Mouse (Mus musculus) hindbrain, embryonic 10.5 days (tissue): ENCODE results near the gene Mtif3. TPM values are rescaled to one million over a fixed set of nuclear protein-coding genes. Genes with fewer than 3 reads are reported as not detected.
A peak's percentile ranks its signal among the peaks of the same experiment; 100 is the strongest.
"Not testable (repeated sequence)": the region's sequence is repeated elsewhere in the genome, so short reads cannot be mapped to it uniquely, and the experiment has no call there.

Experiments
- DNase-seq: peaks from one replicate; pipeline ENCODE4 v3.0.0-alpha.2; 2017; ENCODE audit warnings: low spot score
- H3K27ac ChIP-seq: fragments of 300-500 bp; sonication (generic); 2 replicates; pipeline ENCODE4 v1.5.1; 2016; ENCODE audit warnings: mild to moderate bottlenecking, moderate library complexity
- H3K27me3 ChIP-seq: fragments of 300-500 bp; sonication (generic); 2 replicates; pipeline ENCODE4 v1.6.1; 2016; ENCODE audit warnings: mild to moderate bottlenecking; ENCODE audit not compliant: poor library complexity, insufficient read depth, severe bottlenecking
- H3K36me3 ChIP-seq: fragments of 300-500 bp; sonication (generic); 2 replicates; pipeline ENCODE4 v1.6.1; 2016; ENCODE audit warnings: mild to moderate bottlenecking, moderate library complexity
- H3K4me1 ChIP-seq: fragments of 300-500 bp; sonication (generic); replicated peaks from 2 replicates; pipeline ENCODE4 v1.6.1; 2016; ENCODE audit warnings: mild to moderate bottlenecking
- H3K4me3 ChIP-seq: fragments of 300-500 bp; sonication (generic); 2 replicates; pipeline ENCODE4 v1.5.1; 2016; ENCODE audit warnings: mild to moderate bottlenecking, moderate library complexity
- H3K9me3 ChIP-seq: fragments of 300-500 bp; sonication (generic); 2 replicates; pipeline ENCODE4 v1.6.1; 2016; ENCODE audit warnings: mild to moderate bottlenecking, moderate library complexity
- WGBS: fragments of 180-500 bp; shearing (Covaris S2); methylation state at CpG from one replicate; pipeline ENCODE4 v1.1.7; 2016; 5-methylcytosine and 5-hydroxymethylcytosine counted together
- polyA plus RNA-seq: library from polyadenylated mRNA; unstranded; fragments of >200 nt; fragmentation: Nextera tagmentation; extraction: Ambion mirVana; gene quantifications from 2 replicates; pipeline ENCODE4 v1.2.1, GENCODE M21; 2016

The Mtif3 gene
- polyA plus RNA-seq, 1 experiment from 2014 or later: 23.9 TPM

- 42% methylated on average over 8 of the region's 8 CpGs for WGBS
- Histone ChIP-seq H3K27ac (no peak overlapping the region), H3K9me3 (no peaks in the 10 kb centered on the region), H3K4me3 (no peak overlapping the region), H3K4me1 (peaks cover 19% of the 10 kb centered on the region), H3K36me3 (no peaks in the 10 kb centered on the region), H3K27me3 (peaks cover 13% of the 10 kb centered on the region)
- no peak for DNase-seq
Observed at GRCm38 (mm10) chr5:146921224-146921623, 42.4 kb downstream of the Mtif3 start.

GRCm38 (mm10) chr5:146920314-146921161 lies 43.1 kb downstream of the Mtif3 start:
- peaks cover 19% of the 10 kb centered on the region for H3K4me1 ChIP-seq
- DNase-seq: peak; percentile 27
- WGBS: 5% methylated on average over 26 of the region's 27 CpGs
- no peaks in the 10 kb centered on the region for H3K9me3 ChIP-seq
- peaks cover 13% of the 10 kb centered on the region for H3K27me3 ChIP-seq
- H3K4me3 ChIP-seq: peak overlapping the region; percentile 46
- H3K36me3 ChIP-seq: no peaks in the 10 kb centered on the region
- H3K27ac ChIP-seq: peak overlapping the region; percentile 60

DNA sequence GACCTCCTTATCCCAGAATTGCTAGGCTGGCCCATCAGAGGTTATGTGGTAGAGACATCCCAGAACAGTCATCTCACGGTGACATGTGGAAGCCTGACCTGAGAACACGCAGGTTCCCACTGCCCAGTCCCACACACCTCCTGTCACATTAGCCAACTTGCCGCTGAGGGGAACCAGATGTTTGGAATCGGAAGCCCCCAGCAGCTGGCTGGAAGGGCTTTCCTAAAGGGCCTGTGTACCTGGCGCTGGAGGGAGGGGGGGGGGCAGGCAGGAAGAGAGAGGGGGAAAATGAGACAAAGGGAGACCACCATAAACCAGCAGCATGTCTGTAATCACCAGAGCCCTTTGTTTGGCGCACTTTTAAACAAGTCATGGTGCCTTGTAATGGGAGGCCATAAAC lies 43.7 kb downstream of the Mtif3 start:
- Histone ChIP-seq H3K9me3 (no peaks in the 10 kb centered on the region), H3K4me3 (peak overlapping the region; percentile 46), H3K36me3 (no peaks in the 10 kb centered on the region), H3K27ac (peak overlapping the region; percentile 60), H3K27me3 (peaks cover 13% of the 10 kb centered on the region), H3K4me1 (peaks cover 19% of the 10 kb centered on the region)
- no peak for DNase-seq
- 29% methylated on average over 6 of the region's 6 CpGs for WGBS

DNA sequence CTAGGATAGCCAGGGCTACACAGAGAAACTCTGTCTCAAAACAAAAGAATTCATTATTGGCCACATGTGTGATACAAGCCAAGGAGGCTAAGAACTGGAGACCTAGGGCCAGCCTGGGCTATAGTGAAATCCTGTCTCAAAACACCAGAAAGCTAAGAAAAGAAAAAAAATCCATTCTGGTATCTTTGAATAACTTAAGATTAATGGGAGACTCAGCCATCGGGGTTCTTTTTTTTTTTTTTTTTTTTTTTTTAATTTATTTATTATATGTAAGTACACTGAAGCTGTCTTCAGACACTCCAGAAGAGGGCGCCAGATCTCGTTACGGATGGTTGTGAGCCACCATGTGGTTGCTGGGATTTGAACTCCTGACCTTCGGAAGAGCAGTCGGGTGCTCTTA lies 46.2 kb downstream of the Mtif3 start:
- DNase-seq, H3K27ac ChIP-seq, H3K36me3 ChIP-seq, H3K9me3 ChIP-seq, H3K4me3 ChIP-seq: not testable (repeated sequence)
- peaks cover 26% of the 10 kb centered on the region for H3K27me3 ChIP-seq
- WGBS: 79% methylated on average over 6 of the region's 6 CpGs
- peaks cover 19% of the 10 kb centered on the region for H3K4me1 ChIP-seq

- 28% methylated on average over 6 of the region's 6 CpGs for WGBS
- H3K36me3 ChIP-seq: no peaks in the 10 kb centered on the region
- DNase-seq: no peak
- H3K9me3 ChIP-seq: no peaks in the 10 kb centered on the region
- no peak overlapping the region for H3K27ac ChIP-seq
- no peak overlapping the region for H3K4me3 ChIP-seq
- peaks cover 22% of the 10 kb centered on the region for H3K4me1 ChIP-seq
- peaks cover 26% of the 10 kb centered on the region for H3K27me3 ChIP-seq
Observed at GRCm38 (mm10) chr5:146916806-146917205, 46.8 kb downstream of the Mtif3 start.

DNA sequence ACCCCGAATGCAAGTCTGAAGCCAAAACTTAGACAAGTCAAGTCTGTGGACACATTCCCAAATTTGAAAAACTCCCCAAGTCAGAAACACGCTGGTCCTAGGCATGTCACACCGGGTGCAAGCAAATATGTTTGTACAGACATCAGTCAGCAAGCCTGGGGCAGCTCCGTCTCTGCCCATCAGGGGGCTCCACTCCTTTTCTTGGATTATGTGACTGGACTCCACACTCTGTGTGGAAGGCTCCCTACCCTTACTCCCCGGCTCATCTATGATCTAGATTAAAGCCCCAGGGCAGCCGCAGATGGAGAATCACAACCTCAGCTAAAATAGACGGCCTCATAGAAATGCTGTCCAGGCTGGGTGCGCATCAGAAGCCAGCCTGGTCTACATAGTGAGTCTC lies 47.3 kb downstream of the Mtif3 start:
- DNase-seq: no peak
- Histone ChIP-seq H3K36me3 (no peaks in the 10 kb centered on the region), H3K4me1 (peaks cover 22% of the 10 kb centered on the region), H3K4me3 (no peak overlapping the region), H3K27ac (no peak overlapping the region), H3K27me3 (peaks cover 29% of the 10 kb centered on the region), H3K9me3 (no peaks in the 10 kb centered on the region)
- 68% methylated on average over 8 of the region's 8 CpGs for WGBS

DNA sequence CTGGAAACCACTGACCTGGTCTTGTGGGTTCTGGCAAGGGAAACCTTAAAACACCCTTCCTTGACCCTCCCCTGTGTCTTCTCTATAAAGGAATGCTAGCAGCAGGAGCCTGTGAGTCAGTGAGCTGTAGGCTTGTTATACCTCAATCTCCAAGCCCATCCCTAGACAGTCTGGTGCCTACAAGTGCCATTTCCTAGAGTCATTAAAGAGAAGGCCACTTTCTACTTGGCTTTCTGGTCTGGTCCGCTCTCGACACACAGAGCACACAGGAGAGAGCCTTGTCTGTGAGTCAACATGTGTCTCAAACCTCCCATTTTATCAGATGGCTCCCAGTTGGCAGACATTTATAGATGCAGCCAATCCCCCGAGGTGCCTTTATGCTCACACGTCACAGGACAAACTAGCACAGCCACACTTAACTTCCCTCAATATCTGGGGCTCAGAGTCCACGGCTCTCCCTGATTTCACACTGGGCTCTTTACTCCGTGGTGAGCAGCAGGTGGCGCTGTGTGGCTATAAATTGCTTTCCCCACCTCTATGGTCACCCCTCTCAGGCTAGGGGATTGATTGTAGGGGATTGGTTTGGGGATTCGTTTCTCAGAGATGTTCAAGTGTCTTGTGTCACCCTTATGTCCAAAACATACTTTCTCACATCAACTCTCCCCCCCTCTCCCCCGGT lies 49.4 kb downstream of the Mtif3 start:
- H3K4me3 ChIP-seq: no peak overlapping the region
- peaks cover 26% of the 10 kb centered on the region for H3K27me3 ChIP-seq
- H3K4me1 ChIP-seq: peaks cover 4% of the 10 kb centered on the region
- WGBS: 26% methylated on average over 9 of the region's 9 CpGs
- no peaks in the 10 kb centered on the region for H3K36me3 ChIP-seq
- no peaks in the 10 kb centered on the region for H3K9me3 ChIP-seq
- H3K27ac ChIP-seq: no peak overlapping the region
- peak; percentile 62 for DNase-seq

- Histone ChIP-seq H3K4me3 (no peak overlapping the region), H3K27ac (no peak overlapping the region), H3K36me3 (no peaks in the 10 kb centered on the region), H3K4me1 (peaks cover 8% of the 10 kb centered on the region), H3K9me3 (no peaks in the 10 kb centered on the region), H3K27me3 (peaks cover 22% of the 10 kb centered on the region)
- WGBS: 76% methylated on average over 7 of the region's 7 CpGs
- DNase-seq: no peak
Observed at GRCm38 (mm10) chr5:146913355-146913754, 50.2 kb downstream of the Mtif3 start.

- H3K27me3 ChIP-seq: peaks cover 29% of the 10 kb centered on the region
- H3K27ac ChIP-seq: no peak overlapping the region
- H3K4me3 ChIP-seq: no peak overlapping the region
- no peak for DNase-seq
- peaks cover 12% of the 10 kb centered on the region for H3K4me1 ChIP-seq
- WGBS: 19% methylated on average over 9 of the region's 9 CpGs
- H3K9me3 ChIP-seq: no peaks in the 10 kb centered on the region
- H3K36me3 ChIP-seq: no peaks in the 10 kb centered on the region
Observed at GRCm38 (mm10) chr5:146912206-146912605, 51.4 kb downstream of the Mtif3 start.

DNA sequence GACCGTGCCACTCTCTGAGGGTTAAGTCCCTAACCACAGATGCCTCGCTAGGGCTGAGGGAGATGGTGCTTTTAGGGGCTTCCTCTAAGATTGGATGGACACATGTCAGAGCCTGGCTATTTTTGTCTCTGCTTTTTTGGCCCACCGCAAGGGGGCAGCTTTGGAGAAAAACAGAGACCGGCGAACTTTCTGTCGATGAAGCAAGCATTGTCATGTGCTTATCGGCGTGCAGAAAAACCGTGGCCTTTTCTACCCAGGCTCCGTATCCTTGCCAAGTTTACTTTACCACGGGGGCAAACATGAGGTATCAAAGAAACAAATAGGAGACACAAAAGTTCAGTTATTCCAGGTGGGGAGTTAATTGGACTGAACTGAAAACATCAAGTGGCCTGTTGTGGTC lies 55.0 kb downstream of the Mtif3 start:
- H3K9me3 ChIP-seq: no peaks in the 10 kb centered on the region
- H3K4me3 ChIP-seq: no peak overlapping the region
- peaks cover 26% of the 10 kb centered on the region for H3K27me3 ChIP-seq
- H3K4me1 ChIP-seq: peaks cover 15% of the 10 kb centered on the region
- WGBS: 55% methylated on average over 11 of the region's 11 CpGs
- H3K36me3 ChIP-seq: no peaks in the 10 kb centered on the region
- no peak overlapping the region for H3K27ac ChIP-seq
- DNase-seq: peak; percentile 15

DNA sequence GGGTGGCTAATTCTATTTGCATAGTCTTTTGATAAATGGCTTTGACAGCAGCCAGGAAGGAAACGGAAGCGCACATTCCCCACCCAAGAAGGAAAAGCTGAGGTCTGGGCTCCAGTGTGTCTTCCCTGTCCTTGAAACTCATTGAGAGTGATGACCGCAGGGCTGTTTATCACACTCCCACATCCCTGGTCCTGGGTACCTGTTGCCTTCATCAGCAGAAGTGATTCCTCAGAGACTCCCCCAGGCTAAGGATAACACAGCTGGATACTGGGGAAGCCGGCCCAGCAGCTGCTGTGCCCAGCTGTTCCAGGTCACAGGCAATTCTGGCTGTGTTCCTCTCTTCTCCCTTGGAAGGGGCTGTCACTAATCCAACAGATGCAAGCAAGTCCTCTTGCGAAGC lies 56.1 kb downstream of the Mtif3 start:
- peaks cover 15% of the 10 kb centered on the region for H3K4me1 ChIP-seq
- WGBS: 46% methylated on average over 5 of the region's 5 CpGs
- H3K27ac ChIP-seq: no peak overlapping the region
- no peak for DNase-seq
- no peaks in the 10 kb centered on the region for H3K9me3 ChIP-seq
- H3K27me3 ChIP-seq: peaks cover 16% of the 10 kb centered on the region; the same call in 1 of the 2 replicates
- no peak overlapping the region for H3K4me3 ChIP-seq
- no peaks in the 10 kb centered on the region for H3K36me3 ChIP-seq

DNA sequence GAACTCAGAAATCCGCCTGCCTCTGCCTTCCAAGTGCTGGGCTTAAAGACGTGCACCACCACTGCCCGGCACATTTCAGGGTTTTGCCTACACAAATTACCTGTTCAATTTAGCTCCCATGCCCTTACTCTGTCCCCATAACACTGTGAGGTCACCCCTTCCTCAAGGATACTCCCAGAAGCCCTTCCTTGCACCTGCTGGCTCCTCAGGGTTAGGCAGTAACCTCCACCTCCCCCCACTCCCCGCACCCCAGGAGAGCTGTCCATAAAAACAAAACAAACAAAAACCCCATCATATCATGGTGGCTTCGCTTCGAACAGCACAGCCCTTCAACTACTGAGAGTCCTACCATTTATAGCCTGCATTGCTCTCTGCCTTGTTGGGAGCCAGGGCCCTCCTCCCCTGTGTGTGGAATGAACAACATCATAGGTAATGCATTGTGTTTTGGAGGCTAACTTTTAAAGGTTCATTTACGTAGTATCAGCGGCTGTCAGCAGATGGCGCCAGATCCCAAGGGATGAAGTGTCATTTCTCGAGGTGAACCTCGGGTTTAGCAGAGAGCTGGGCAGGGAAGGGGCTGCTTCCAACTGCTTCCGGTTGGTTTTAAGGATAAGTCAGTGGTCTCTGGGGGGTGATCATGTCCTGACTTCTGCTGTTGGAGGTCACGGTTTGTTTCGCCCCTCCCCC lies 58.0 kb downstream of the Mtif3 start:
- Histone ChIP-seq H3K4me3 (0 out of 2 replicates have a peak overlapping the region, but pooled peaks have one; percentile 5), H3K27ac (no peak overlapping the region), H3K36me3 (no peaks in the 10 kb centered on the region), H3K27me3 (peaks cover 7% of the 10 kb centered on the region; the same call in 1 of the 2 replicates), H3K4me1 (peaks cover 11% of the 10 kb centered on the region; the same call in 1 of the 2 replicates), H3K9me3 (no peaks in the 10 kb centered on the region)
- DNase-seq: peak; percentile 84
- 27% methylated on average over 14 of the region's 14 CpGs for WGBS
